Mouse (Mus musculus): ENCODE data around the gene Tas2r139.
"Not testable (repeated sequence)": the region's sequence is repeated elsewhere in the genome, so short reads cannot be mapped to it uniquely, and the experiment has no call there.

The Tas2r139 gene

GRCm38 (mm10) chr6:42140636-42141035 lies at the start of gene Tas2r139:
Tas2r139 (plus strand) TSS chr6:42140936.
- in situ Hi-C loops (cut with MboI, MseI), result no loop called here

GRCm38 (mm10) chr6:42151115-42151514 lies 10.4 kb downstream of the Tas2r139 start:
- in situ Hi-C loops (cut with MboI, MseI), result not testable (repeated sequence)

- in situ Hi-C loops (cut with MboI, MseI), result loop anchor here (10.0 to 25.0 kb wide), 2 partner anchors 420 to 1158 kb away; no protein-coding TSS in a partner anchor
Measured at GRCm38 (mm10) chr6:42182462-42182861, 41.7 kb downstream of the Tas2r139 start.

GRCm38 (mm10) chr6:42186230-42186629 lies 45.5 kb downstream of the Tas2r139 start:
- in situ Hi-C loops (cut with MboI, MseI), result loop anchor here (10.0 to 25.0 kb wide), 2 partner anchors 424 to 1161 kb away; no protein-coding TSS in a partner anchor
